Mouse (Mus musculus) MEL (cell line): Measurements from ENCODE around the gene Pglyrp2. TPM values are rescaled to one million over a fixed set of nuclear protein-coding genes. Genes with fewer than 3 reads are reported as not detected.

Experiments used
- DNase-seq: peaks from one replicate; pipeline ENCODE4 v3.0.0; 2011; ENCODE audit warnings: low read depth, low spot score
- H3K27ac ChIP-seq: 2 replicates; pipeline ENCODE4 v1.5.1; 2012; ENCODE audit warnings: low read depth, mild to moderate bottlenecking, control low read depth, low read length, moderate library complexity; ENCODE audit not compliant: control insufficient read depth
- H3K27me3 ChIP-seq, 2 experiments: fragments of 150-350 bp in 1 of 2; sonication (generic) in 1 of 2; 2 replicates each; pipeline ENCODE4 v1.6.1; 2012; ENCODE audit warnings: low read length in 2 of 2, mild to moderate bottlenecking in 2 of 2, improper control_type of control experiment in 1 of 2, moderate library complexity in 1 of 2; ENCODE audit not compliant: insufficient read depth in 2 of 2, control insufficient read depth in 1 of 2
- H3K36me3 ChIP-seq, 2 experiments: 2 replicates each; pipeline ENCODE4 v1.6.1; 2012 to 2014; ENCODE audit warnings: low read length in 2 of 2, improper control_type of control experiment in 1 of 2, inconsistent platforms in 1 of 2, mild to moderate bottlenecking in 1 of 2; ENCODE audit not compliant: insufficient read depth in 2 of 2, control insufficient read depth in 1 of 2
- H3K4me1 ChIP-seq, 2 experiments: fragments of 150-350 bp in 1 of 2; sonication (generic) in 1 of 2; 2 replicates each; pipeline ENCODE4 v1.6.1; 2012; ENCODE audit warnings: low read length in 2 of 2, improper control_type of control experiment in 1 of 2, mild to moderate bottlenecking in 1 of 2; ENCODE audit not compliant: insufficient read depth in 2 of 2, control insufficient read depth in 1 of 2
- H3K4me3 ChIP-seq, 2 experiments: fragments of 150-350 bp in 1 of 2; sonication (generic) in 1 of 2; 2 replicates each; pipeline ENCODE4 v1.5.1; 2012; ENCODE audit warnings: low read depth in 2 of 2, low read length in 2 of 2, mild to moderate bottlenecking in 2 of 2, moderate library complexity in 2 of 2, control low read depth in 1 of 2, improper control_type of control experiment in 1 of 2; ENCODE audit not compliant: control insufficient read depth in 1 of 2, insufficient read depth in 1 of 2
- H3K79me2 ChIP-seq: 2 replicates; pipeline ENCODE4 v1.6.1; 2012; ENCODE audit warnings: mild to moderate bottlenecking, low read length, moderate library complexity; ENCODE audit not compliant: control insufficient read depth, poor library complexity, insufficient read depth
- H3K9ac ChIP-seq: 2 replicates; pipeline ENCODE4 v1.6.1; 2012; ENCODE audit warnings: low read depth, mild to moderate bottlenecking, control low read depth, low read length, moderate library complexity; ENCODE audit not compliant: control insufficient read depth, poor library complexity, severe bottlenecking
- H3K9me3 ChIP-seq: fragments of 150-350 bp; sonication (generic); replicated peaks from 2 replicates; pipeline ENCODE4 v1.6.1; 2012; ENCODE audit warnings: mild to moderate bottlenecking, low read length, improper control_type of control experiment, moderate library complexity; ENCODE audit not compliant: insufficient read depth
- BHLHE40 ChIP-seq: IDR thresholded peaks from 2 replicates; pipeline ENCODE4 v1.6.1; 2012; ENCODE audit warnings: low read depth, mild to moderate bottlenecking, inconsistent platforms, low read length, improper control_type of control experiment, borderline replicate concordance
- CHD1 ChIP-seq: IDR thresholded peaks from 2 replicates; pipeline ENCODE4 v1.6.1; 2012; ENCODE audit warnings: low read depth, mild to moderate bottlenecking, inconsistent platforms, low read length, improper control_type of control experiment
- CTCF ChIP-seq, 3 experiments: IDR thresholded peaks in 2 of 3; conservative IDR thresholded peaks in 1 of 3; 2 replicates each; pipeline ENCODE4 v1.5.1; 2011 to 2012; ENCODE audit warnings: low read length in 3 of 3, low read depth in 2 of 3, mild to moderate bottlenecking in 2 of 3, improper control_type of control experiment in 1 of 3, inconsistent platforms in 1 of 3, mixed read lengths in 1 of 3, moderate library complexity in 1 of 3; ENCODE audit not compliant: control insufficient read depth in 1 of 3, insufficient read depth in 1 of 3, poor library complexity in 1 of 3, severe bottlenecking in 1 of 3
- E2F4 ChIP-seq: IDR thresholded peaks from 2 replicates; pipeline ENCODE4 v1.6.1; 2011; ENCODE audit warnings: low read depth, low read length, improper control_type of control experiment, borderline replicate concordance
- ELF1 ChIP-seq: IDR thresholded peaks from 2 replicates; pipeline ENCODE4 v1.6.1; 2014; ENCODE audit warnings: low read depth, mild to moderate bottlenecking, inconsistent platforms, low read length, improper control_type of control experiment, moderate library complexity
- EP300 ChIP-seq, 2 experiments: IDR thresholded peaks; 2 replicates each; pipeline ENCODE4 v1.6.1; 2011; ENCODE audit warnings: improper control_type of control experiment in 2 of 2, low read length in 2 of 2, low read depth in 1 of 2, mild to moderate bottlenecking in 1 of 2
- ETS1 ChIP-seq: IDR thresholded peaks from 2 replicates; pipeline ENCODE4 v1.6.1; 2012; ENCODE audit warnings: low read depth, mild to moderate bottlenecking, inconsistent platforms, low read length, improper control_type of control experiment, moderate library complexity
- GABPA ChIP-seq: IDR thresholded peaks from 2 replicates; pipeline ENCODE4 v1.6.1; 2012; ENCODE audit warnings: low read depth, mild to moderate bottlenecking, inconsistent platforms, low read length, improper control_type of control experiment, moderate library complexity
- HCFC1 ChIP-seq: IDR thresholded peaks from 2 replicates; pipeline ENCODE4 v1.6.1; 2012; ENCODE audit warnings: low read depth, mild to moderate bottlenecking, inconsistent platforms, low read length, improper control_type of control experiment, moderate library complexity
- JUND ChIP-seq: IDR thresholded peaks from 2 replicates; pipeline ENCODE4 v1.6.1; 2011; ENCODE audit warnings: low read depth, mild to moderate bottlenecking, improper control_type of control experiment, low read length
- KAT2A ChIP-seq: conservative IDR thresholded peaks from 2 replicates; pipeline ENCODE4 v1.6.1; 2012; ENCODE audit warnings: low read depth, low read length, improper control_type of control experiment, inconsistent platforms
- MAZ ChIP-seq: IDR thresholded peaks from 2 replicates; pipeline ENCODE4 v1.6.1; 2012; ENCODE audit warnings: low read depth, mild to moderate bottlenecking, inconsistent platforms, low read length, improper control_type of control experiment
- MEF2A ChIP-seq: IDR thresholded peaks from 2 replicates; pipeline ENCODE4 v1.6.1; 2014; ENCODE audit warnings: low read depth, mild to moderate bottlenecking, inconsistent platforms, low read length, improper control_type of control experiment; ENCODE audit not compliant: poor library complexity, insufficient replicate concordance, severe bottlenecking; ENCODE audit errors: extremely low read depth
- POLR2AphosphoS5 ChIP-seq: IDR thresholded peaks from 2 replicates; pipeline ENCODE4 v1.6.1; 2012; ENCODE audit warnings: low read depth, borderline replicate concordance, mild to moderate bottlenecking, inconsistent platforms, low read length, moderate library complexity, mixed read lengths
- SIN3A ChIP-seq: IDR thresholded peaks from 2 replicates; pipeline ENCODE4 v1.6.1; 2012; ENCODE audit warnings: low read length, improper control_type of control experiment, inconsistent platforms
- SMC3 ChIP-seq: IDR thresholded peaks from 2 replicates; pipeline ENCODE4 v1.6.1; 2011; ENCODE audit warnings: low read depth, low read length, improper control_type of control experiment
- TAL1 ChIP-seq: IDR thresholded peaks from 2 replicates; pipeline ENCODE4 v1.6.1; 2012; ENCODE audit warnings: mild to moderate bottlenecking, inconsistent platforms, low read length, moderate library complexity, mixed read lengths
- TCF12 ChIP-seq: IDR thresholded peaks from 2 replicates; pipeline ENCODE4 v1.6.1; 2014; ENCODE audit warnings: low read depth, mild to moderate bottlenecking, inconsistent platforms, low read length, improper control_type of control experiment, moderate library complexity
- UBTF ChIP-seq: IDR thresholded peaks from 2 replicates; pipeline ENCODE4 v1.6.1; 2012; ENCODE audit warnings: low read depth, mild to moderate bottlenecking, inconsistent platforms, low read length, improper control_type of control experiment, moderate library complexity, borderline replicate concordance; ENCODE audit not compliant: insufficient read depth
- USF1 ChIP-seq: IDR thresholded peaks from 2 replicates; pipeline ENCODE4 v1.6.1; 2014; ENCODE audit warnings: low read depth, mild to moderate bottlenecking, inconsistent platforms, low read length, improper control_type of control experiment, moderate library complexity
- USF2 ChIP-seq, 2 experiments: IDR thresholded peaks; 2 replicates each; pipeline ENCODE4 v1.6.1; 2011 to 2012; ENCODE audit warnings: improper control_type of control experiment in 2 of 2, low read length in 2 of 2, borderline replicate concordance in 1 of 2, inconsistent platforms in 1 of 2, low read depth in 1 of 2, mild to moderate bottlenecking in 1 of 2; ENCODE audit not compliant: insufficient read depth in 1 of 2
- ZC3H11A ChIP-seq: IDR thresholded peaks from 2 replicates; pipeline ENCODE4 v1.6.1; 2012; ENCODE audit warnings: low read depth, mild to moderate bottlenecking, inconsistent platforms, low read length, improper control_type of control experiment
- ZKSCAN1 ChIP-seq: IDR thresholded peaks from 2 replicates; pipeline ENCODE4 v1.6.1; 2012; ENCODE audit warnings: low read depth, mild to moderate bottlenecking, inconsistent platforms, low read length, improper control_type of control experiment, moderate library complexity
- ZMIZ1 ChIP-seq: IDR thresholded peaks from 2 replicates; pipeline ENCODE4 v1.6.1; 2012; ENCODE audit warnings: low read depth, mild to moderate bottlenecking, inconsistent platforms, low read length, improper control_type of control experiment, moderate library complexity
- ZNF384 ChIP-seq: IDR thresholded peaks from 2 replicates; pipeline ENCODE4 v1.6.1; 2012; ENCODE audit warnings: low read depth, mild to moderate bottlenecking, inconsistent platforms, low read length, improper control_type of control experiment
- polyA plus RNA-seq, 2 experiments: library from polyadenylated mRNA; stranded (reverse) in 1 of 2; unstranded in 1 of 2; fragments of >175 nt in 1 of 2; fragments of >200 nt in 1 of 2; gene quantifications; 2 replicates each; pipeline versions ENCODE4 v1.2.1 to v1.2.4; 2012; ENCODE audit warnings: low replicate concordance in 2 of 2, low read depth in 1 of 2; ENCODE audit not compliant: insufficient read length in 2 of 2, insufficient read depth in 1 of 2, missing spikeins in 1 of 2
- total RNA-seq: library from RNA; depleted of rRNA; stranded (reverse); fragments of 300-350 nt; gene quantifications from 2 replicates; pipeline ENCODE4 v1.2.3, GENCODE M21; 2012

The Pglyrp2 gene
- total and polyA plus RNA-seq, 3 experiments = 1.8 to 3.5 TPM; not detected in 1

DNA sequence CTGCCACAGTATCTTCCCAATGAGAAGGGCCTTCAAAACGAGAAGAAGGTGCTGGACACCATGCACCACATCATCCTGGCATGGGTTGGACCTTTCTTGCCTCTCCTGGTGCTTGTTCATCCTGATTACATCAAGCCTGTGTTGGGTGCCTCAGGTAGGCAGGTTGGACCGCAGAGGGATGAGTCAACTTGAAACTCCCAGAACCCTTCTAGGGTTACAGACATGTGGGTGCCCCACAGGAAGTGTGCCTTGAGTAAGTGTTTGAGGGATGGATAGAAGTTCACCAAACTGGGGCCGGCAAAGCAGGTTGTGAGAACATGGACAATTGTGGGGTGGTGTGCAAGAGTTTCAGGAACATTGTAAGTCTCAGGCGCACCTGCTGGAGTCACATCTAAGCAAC, 46.8 kb upstream of the Pglyrp2 start:
- Histone ChIP-seq H3K27ac (no peak overlapping the region), H3K9ac (no peak overlapping the region)

DNA sequence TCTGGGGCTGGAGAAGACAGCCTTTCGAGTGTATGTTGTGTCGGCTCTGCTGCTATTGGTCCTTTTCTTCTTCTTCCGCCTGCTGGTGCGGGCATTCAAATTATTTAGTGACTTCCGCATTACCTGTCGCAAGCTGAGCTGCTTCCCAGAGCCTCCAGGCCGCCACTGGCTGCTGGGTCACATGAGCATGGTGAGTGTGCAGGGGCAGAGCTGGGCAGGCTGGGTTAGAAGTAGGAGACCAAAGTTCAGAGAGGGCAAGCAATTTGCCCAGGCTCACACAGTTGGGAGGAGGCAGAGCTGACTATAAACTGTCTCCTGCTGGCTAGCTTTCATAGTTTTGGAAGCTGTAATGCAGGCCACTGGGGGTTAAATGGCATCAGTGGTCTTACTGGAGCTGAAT, 44.5 kb upstream of the Pglyrp2 start:
- H3K4me3 ChIP-seq = no peak overlapping the region
- H3K27me3 ChIP-seq = peaks cover 0 to 7% of the 10 kb centered on the region in 2 experiments; a peak in 2 of 4 replicates
- no peaks in the 10 kb centered on the region for H3K9me3 ChIP-seq
- no peak for DNase-seq
- no peak overlapping the region for H3K27ac ChIP-seq
- no peaks in the 10 kb centered on the region for H3K36me3 ChIP-seq
- H3K4me1 ChIP-seq = no peaks in the 10 kb centered on the region
- H3K79me2 ChIP-seq = no peaks in the 10 kb centered on the region
- no peak for TF ChIP-seq ZC3H11A
- no peak for TF ChIP-seq ZNF384
- TF ChIP-seq USF1 = no peak
- no peak overlapping the region for H3K9ac ChIP-seq

More for the DNA sequence above, 46.8 kb upstream of the Pglyrp2 start:
- Histone ChIP-seq H3K9me3 (no peaks in the 10 kb centered on the region), H3K27me3 (peaks cover 0 to 7% of the 10 kb centered on the region in 2 experiments; a peak in 2 of 4 replicates), H3K4me1 (no peaks in the 10 kb centered on the region), H3K4me3 (no peak overlapping the region), H3K79me2 (no peaks in the 10 kb centered on the region), H3K36me3 (no peaks in the 10 kb centered on the region)
- DNase-seq = no peak
- no peak for TF ChIP-seq BHLHE40
- no peak for TF ChIP-seq ZNF384
- no peak for TF ChIP-seq UBTF
- TF ChIP-seq SIN3A = no peak
- no peak for TF ChIP-seq MEF2A
- TF ChIP-seq MAZ = no peak
- no peak for TF ChIP-seq HCFC1
- TF ChIP-seq E2F4 = no peak
- TF ChIP-seq EP300 (IDR thresholded peaks at IDR 0.05; ENCODE audit: low read depth in 1 of 2, low read length in 2 of 2) = no peak

DNA sequence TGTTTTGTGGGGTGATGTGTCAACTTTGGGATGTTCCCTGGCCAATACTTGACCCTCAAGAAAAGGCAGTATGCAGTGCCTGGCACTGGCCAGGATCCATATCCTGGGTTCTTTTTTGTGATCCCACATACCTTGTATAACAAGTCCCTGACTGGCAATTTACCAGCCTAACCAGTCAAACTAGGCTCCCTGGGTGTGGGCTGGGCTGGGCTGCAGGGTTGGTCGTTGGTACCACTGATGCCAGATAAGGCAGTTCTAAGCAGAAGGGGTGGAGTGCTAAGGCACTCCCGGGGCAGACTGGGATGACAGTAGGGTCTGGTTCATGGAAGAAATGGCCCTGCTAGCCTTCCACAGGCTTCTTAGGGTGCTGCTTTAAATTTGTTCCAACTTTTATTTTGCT, 31.0 kb upstream of the Pglyrp2 start:
- H3K27ac ChIP-seq = no peak overlapping the region
- no peak overlapping the region for H3K4me3 ChIP-seq
- H3K9me3 ChIP-seq = no peaks in the 10 kb centered on the region
- H3K27me3 ChIP-seq = 0 out of 4 replicates have a peak, but pooled peaks cover 0 to under 1% of the 10 kb centered on the region in 2 experiments
- no peaks in the 10 kb centered on the region; a peak in 1 of 4 replicates for H3K36me3 ChIP-seq
- H3K79me2 ChIP-seq = no peaks in the 10 kb centered on the region
- peaks cover 0 to 7% of the 10 kb centered on the region in 2 experiments; a peak in 2 of 4 replicates for H3K4me1 ChIP-seq
- DNase-seq = peak; percentile 27
- no peak overlapping the region for H3K9ac ChIP-seq
- TF ChIP-seq SMC3 (no peak), POLR2AphosphoS5 (no peak), ETS1 (no peak), TAL1 (no peak), TCF12 (no peak), ELF1 (no peak), E2F4 (no peak), USF1 (no peak), USF2 (IDR thresholded peaks at IDR 0.05; ENCODE audit: borderline replicate concordance in 1 of 2, insufficient read depth in 1 of 2, low read depth in 1 of 2, low read length in 2 of 2) (no peak), ZC3H11A (no peak), KAT2A (no peak), ZKSCAN1 (no peak), CHD1 (no peak), JUND (no peak), ZMIZ1 (no peak), CTCF (IDR thresholded peaks at IDR 0.05 in 2 of 3, conservative IDR thresholded peaks at IDR 0.05 in 1 of 3; ENCODE audit: control insufficient read depth in 1 of 3, insufficient read depth in 1 of 3, low read depth in 2 of 3, low read length in 3 of 3, poor library complexity in 1 of 3, severe bottlenecking in 1 of 3) (no peak), GABPA (no peak), SIN3A (no peak)
